Mouse (Mus musculus) embryonic facial prominence, embryonic 12.5 days (tissue): ENCODE data around the gene Il4ra. TPM values are rescaled to one million over a fixed set of nuclear protein-coding genes. Genes with fewer than 3 reads are reported as not detected.

Experiments
- ATAC-seq: fragments of 200-750 bp; cut with Nextera tagmentation; 2 replicates; pipeline ENCODE4 v1.8.0; 2017; ENCODE audit not compliant: insufficient number of reproducible peaks, insufficient read depth, low FRiP score, low TSS enrichment
- H3K27ac ChIP-seq: fragments of 300-500 bp; sonication (generic); 2 replicates; pipeline ENCODE4 v1.5.1; 2016; ENCODE audit warnings: mild to moderate bottlenecking
- H3K27me3 ChIP-seq: fragments of 300-500 bp; sonication (generic); 2 replicates; pipeline ENCODE4 v1.6.1; 2016; ENCODE audit warnings: mild to moderate bottlenecking, moderate library complexity
- H3K36me3 ChIP-seq: fragments of 300-500 bp; sonication (generic); 2 replicates; pipeline ENCODE4 v1.6.1; 2016; ENCODE audit warnings: mild to moderate bottlenecking
- H3K4me1 ChIP-seq: fragments of 300-500 bp; sonication (generic); 2 replicates; pipeline ENCODE4 v1.6.1; 2016
- H3K4me2 ChIP-seq: fragments of 300-500 bp; sonication (generic); replicated peaks from 2 replicates; pipeline ENCODE4 v1.6.1; 2016; ENCODE audit warnings: mild to moderate bottlenecking, moderate library complexity
- H3K4me3 ChIP-seq: fragments of 300-500 bp; sonication (generic); 2 replicates; pipeline ENCODE4 v1.5.1; 2016; ENCODE audit warnings: mild to moderate bottlenecking
- H3K9ac ChIP-seq: fragments of 300-500 bp; sonication (generic); 2 replicates; pipeline ENCODE4 v1.6.1; 2016; ENCODE audit warnings: mild to moderate bottlenecking, moderate library complexity
- H3K9me3 ChIP-seq: fragments of 300-500 bp; sonication (generic); 2 replicates; pipeline ENCODE4 v1.6.1; 2016; ENCODE audit warnings: mild to moderate bottlenecking, moderate library complexity
- WGBS: fragments of 180-500 bp; shearing (Covaris S2); methylation state at CpG from one replicate; pipeline ENCODE4 v1.1.7; 2016; 5-methylcytosine and 5-hydroxymethylcytosine counted together
- polyA plus RNA-seq: library from polyadenylated mRNA; unstranded; fragments of >200 nt; fragmentation: Nextera tagmentation; extraction: Ambion mirVana; gene quantifications from 2 replicates; pipeline ENCODE4 v1.2.1, GENCODE M21; 2016

Gene Il4ra
- polyA plus RNA-seq, 1 experiment from 2014 or later, result 6.3 TPM

- Histone ChIP-seq H3K4me2 (no peak overlapping the region), H3K27ac (no peak overlapping the region), H3K4me1 (no peaks in the 10 kb centered on the region), H3K9ac (no peak overlapping the region), H3K36me3 (no peaks in the 10 kb centered on the region), H3K4me3 (no peak overlapping the region), H3K27me3 (no peaks in the 10 kb centered on the region), H3K9me3 (no peaks in the 10 kb centered on the region)
- no peak for ATAC-seq
- 72% methylated on average over 6 of the region's 6 CpGs for WGBS
Observed at GRCm38 (mm10) chr7:125601280-125601670, 49.4 kb downstream of the Il4ra start.

DNA sequence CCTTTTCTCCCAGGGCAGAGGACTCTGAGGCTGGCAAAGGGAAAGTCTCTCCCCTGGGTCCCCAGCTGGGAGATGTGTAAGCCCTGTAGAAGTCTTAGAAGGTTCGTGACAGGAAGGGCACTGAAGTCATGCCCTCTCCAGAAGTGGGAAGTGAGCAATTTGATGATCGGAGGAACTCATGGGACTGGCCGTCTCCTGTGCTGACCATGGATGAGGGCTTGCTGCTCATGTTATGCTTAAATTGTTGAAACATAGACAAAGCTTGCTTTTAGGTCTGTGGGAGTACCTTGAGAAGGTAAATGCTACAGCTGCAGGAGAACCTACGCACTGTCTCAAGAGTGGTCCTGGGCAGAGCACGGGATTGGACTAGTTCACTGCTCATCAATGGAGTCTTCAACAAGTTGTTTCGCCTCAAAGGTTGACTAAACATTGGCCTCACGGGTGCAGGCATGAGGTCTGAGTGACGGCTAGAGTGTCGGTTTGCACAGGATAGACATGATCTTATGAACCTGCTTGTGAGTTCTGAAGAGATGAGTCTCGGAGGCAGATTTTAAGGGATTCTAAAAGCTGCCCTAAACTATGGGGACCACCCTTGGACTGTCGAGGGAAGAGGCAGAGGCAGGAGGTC, 50.0 kb downstream of the Il4ra start:
- Histone ChIP-seq H3K4me2 (no peak overlapping the region), H3K4me3 (no peak overlapping the region), H3K9me3 (no peaks in the 10 kb centered on the region), H3K9ac (no peak overlapping the region), H3K36me3 (no peaks in the 10 kb centered on the region), H3K4me1 (no peaks in the 10 kb centered on the region), H3K27ac (no peak overlapping the region), H3K27me3 (no peaks in the 10 kb centered on the region)
- 77% methylated on average over 11 of the region's 11 CpGs for WGBS
- ATAC-seq, result no peak

DNA sequence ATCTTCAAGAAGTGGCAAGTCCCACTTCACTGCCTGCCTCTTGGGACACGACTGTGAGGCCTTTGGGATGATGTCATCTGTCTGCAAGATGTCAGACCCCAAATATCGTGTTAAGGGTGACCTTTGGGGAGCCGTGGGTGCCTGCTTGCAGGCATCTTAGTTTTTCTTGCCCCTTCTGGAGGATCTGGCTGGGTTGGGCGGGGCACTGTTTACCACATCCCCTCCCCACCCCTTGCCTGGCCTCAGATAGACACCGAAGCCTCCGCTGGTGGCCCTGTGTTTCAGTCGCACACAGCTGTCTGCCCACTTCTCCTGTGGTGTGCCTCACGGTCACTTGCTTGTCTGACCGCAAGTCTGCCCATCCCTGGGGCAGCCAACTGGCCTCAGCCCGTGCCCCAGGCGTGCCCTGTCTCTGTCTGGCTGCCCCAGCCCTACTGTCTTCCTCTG, 51.3 kb downstream of the Il4ra start, which contains the start of gene Il21r:
Gene Il21r (plus strand): TSS at position 245 of the 447 bp plus-strand sequence.
- no peak for ATAC-seq
- H3K4me1 ChIP-seq, result no peaks in the 10 kb centered on the region

DNA sequence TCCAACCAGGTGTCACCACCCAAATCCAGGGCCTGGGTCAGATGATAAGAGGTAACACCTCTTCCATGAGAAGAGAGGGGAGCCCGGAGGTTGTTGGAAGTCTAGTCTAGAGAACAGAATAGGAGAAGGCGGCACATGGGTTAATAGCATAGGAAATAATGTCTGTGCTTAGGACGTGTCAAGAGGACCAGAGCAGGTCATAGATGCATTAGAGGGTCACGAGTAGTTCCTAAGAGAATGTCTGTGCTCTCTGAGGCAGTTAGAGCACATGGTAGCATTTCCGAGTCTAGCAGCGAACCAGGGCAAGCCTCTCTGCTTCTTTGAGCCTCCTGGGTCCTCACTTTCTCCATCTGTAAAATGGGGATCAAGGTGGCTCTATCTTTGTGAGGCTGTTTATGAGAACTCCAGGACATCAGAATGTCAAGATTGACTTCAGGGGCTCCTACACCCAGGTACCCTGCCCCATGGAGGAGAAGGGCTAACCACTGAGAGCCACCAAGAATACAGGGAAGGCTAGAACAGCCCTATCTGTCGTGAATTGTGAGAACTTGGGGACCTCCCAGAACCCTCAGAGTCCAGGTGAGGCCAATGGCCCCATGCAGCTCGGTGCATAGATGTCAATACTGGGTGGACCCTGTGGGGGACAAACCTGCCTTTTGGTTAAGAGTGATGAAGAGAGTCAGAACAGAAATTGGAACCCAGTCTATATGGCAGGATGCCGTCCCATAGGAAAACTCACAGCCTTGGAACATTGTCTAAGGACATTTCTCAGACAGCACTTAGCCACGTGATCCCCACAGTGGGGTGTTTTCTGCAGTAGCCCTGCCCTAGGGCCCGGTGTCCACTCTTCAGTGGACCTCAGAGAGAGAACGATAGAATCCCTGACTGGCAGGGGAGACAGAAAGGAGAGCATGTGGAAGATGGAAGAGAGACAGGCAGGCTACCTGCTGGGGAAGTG, 52.7 kb downstream of the Il4ra start:
- H3K9ac ChIP-seq, result no peak overlapping the region
- H3K27ac ChIP-seq, result no peak overlapping the region
- 79% methylated on average over 12 of the region's 12 CpGs for WGBS
- no peaks in the 10 kb centered on the region for H3K4me1 ChIP-seq
- H3K27me3 ChIP-seq, result no peaks in the 10 kb centered on the region
- H3K9me3 ChIP-seq, result peaks cover 3% of the 10 kb centered on the region; the same call in 1 of the 2 replicates
- H3K36me3 ChIP-seq, result no peaks in the 10 kb centered on the region
- H3K4me3 ChIP-seq, result no peak overlapping the region
- no peak overlapping the region for H3K4me2 ChIP-seq
- no peak for ATAC-seq

More for the DNA sequence above, 51.3 kb downstream of the Il4ra start, which contains the start of gene Il21r:
- H3K9ac ChIP-seq, result no peak within 1 kb of the TSS
- H3K9me3 ChIP-seq, result no peaks in the 10 kb centered on the region
- no peaks in the 10 kb centered on the region for H3K27me3 ChIP-seq
- 74% methylated on average over 11 of the region's 11 CpGs for WGBS
- H3K4me2 ChIP-seq, result no peak within 1 kb of the TSS
- no peak within 1 kb of the TSS for H3K27ac ChIP-seq
- H3K4me3 ChIP-seq, result no peak within 1 kb of the TSS
- no peaks in the 10 kb centered on the region for H3K36me3 ChIP-seq

DNA sequence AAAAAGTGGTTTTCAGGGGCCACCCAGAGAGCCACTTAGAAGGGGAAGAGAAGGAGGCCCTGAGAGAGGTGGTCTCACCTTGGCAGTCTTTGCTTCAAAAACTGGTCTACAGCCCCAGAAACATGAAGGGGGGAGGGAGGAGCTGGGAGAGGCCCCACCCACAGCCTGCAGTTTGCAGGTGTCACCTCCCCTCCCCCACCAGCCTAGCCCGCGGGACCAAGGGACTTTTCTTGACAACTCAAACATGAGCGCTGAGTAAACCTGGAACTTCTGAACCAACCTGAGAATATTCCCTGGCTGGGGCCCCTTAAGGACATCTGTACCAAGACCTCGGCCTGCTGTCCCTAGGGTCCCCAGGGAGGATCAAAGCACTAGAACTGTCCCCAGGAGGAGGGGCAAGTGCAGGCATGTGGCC, 53.8 kb downstream of the Il4ra start:
- ATAC-seq, result no peak
- Histone ChIP-seq H3K4me1 (no peaks in the 10 kb centered on the region), H3K4me2 (no peak overlapping the region), H3K4me3 (no peak overlapping the region), H3K9ac (no peak overlapping the region), H3K27me3 (no peaks in the 10 kb centered on the region), H3K9me3 (peaks cover 3% of the 10 kb centered on the region; the same call in 1 of the 2 replicates), H3K27ac (no peak overlapping the region), H3K36me3 (no peaks in the 10 kb centered on the region)
- 61% methylated on average over 4 of the region's 4 CpGs for WGBS

DNA sequence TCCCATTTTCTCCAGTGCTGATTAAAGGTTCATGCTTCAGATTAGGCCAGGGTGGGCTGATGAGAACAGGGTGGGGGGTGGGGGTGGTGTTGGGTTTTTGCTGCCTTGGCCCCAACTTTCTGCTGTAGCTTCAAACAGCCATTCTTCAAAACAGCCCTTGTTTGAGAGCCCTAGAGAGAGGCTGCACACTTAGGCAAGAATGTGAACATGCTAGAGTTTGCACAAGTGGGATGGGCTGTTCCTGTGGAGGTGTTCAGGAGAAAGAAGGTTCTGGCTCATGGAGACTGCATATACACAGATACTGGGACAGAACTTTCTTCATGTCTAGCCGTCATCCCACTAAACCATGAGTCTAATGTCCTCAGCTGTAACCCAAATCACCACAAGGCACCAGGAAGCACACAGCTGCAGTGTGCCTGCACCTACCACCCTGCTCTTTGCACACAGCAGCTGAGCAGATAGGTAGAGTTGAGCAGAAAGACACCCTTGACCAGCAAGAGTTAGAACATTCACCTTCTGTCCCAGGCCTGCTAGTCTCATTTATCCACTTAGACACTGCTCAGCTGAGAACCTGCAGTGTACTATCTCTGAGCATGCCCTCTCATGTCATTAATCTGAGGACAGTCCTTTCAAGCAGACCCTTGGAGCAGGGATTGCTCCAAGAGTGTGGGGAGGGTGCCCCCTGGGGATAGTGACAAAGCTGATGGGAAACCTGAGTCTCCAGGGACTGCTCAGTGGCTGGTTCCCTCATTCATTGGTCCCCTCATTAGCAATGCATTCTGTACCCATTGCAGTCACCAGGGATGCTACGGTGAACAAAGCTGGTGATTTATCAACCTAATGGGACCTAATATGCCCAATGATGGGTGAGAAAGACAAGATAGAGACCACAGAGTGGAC, 54.6 kb downstream of the Il4ra start:
- Histone ChIP-seq H3K27me3 (no peaks in the 10 kb centered on the region), H3K27ac (no peak overlapping the region), H3K4me2 (no peak overlapping the region), H3K9me3 (peaks cover 3% of the 10 kb centered on the region; the same call in 1 of the 2 replicates), H3K4me3 (no peak overlapping the region), H3K36me3 (no peaks in the 10 kb centered on the region), H3K4me1 (no peaks in the 10 kb centered on the region), H3K9ac (no peak overlapping the region)
- WGBS, result 76% methylated on average over 2 of the region's 2 CpGs
- ATAC-seq, result no peak

GRCm38 (mm10) chr7:125607384-125608182, 55.7 kb downstream of the Il4ra start:
- ATAC-seq, result no peak
- Histone ChIP-seq H3K36me3 (no peaks in the 10 kb centered on the region), H3K4me3 (no peak overlapping the region), H3K27me3 (no peaks in the 10 kb centered on the region), H3K9me3 (peaks cover 3% of the 10 kb centered on the region; the same call in 1 of the 2 replicates), H3K4me2 (no peak overlapping the region), H3K27ac (no peak overlapping the region), H3K9ac (no peak overlapping the region), H3K4me1 (no peaks in the 10 kb centered on the region)
- 67% methylated on average over 6 of the region's 6 CpGs for WGBS

GRCm38 (mm10) chr7:125608183-125608688, 56.3 kb downstream of the Il4ra start:
- Histone ChIP-seq H3K4me3 (no peak overlapping the region), H3K4me2 (no peak overlapping the region), H3K9ac (no peak overlapping the region), H3K27ac (no peak overlapping the region), H3K4me1 (no peaks in the 10 kb centered on the region), H3K27me3 (no peaks in the 10 kb centered on the region), H3K36me3 (no peaks in the 10 kb centered on the region), H3K9me3 (peaks cover 3% of the 10 kb centered on the region; the same call in 1 of the 2 replicates)
- WGBS, result 90% methylated on average over 4 of the region's 4 CpGs
- ATAC-seq, result no peak

DNA sequence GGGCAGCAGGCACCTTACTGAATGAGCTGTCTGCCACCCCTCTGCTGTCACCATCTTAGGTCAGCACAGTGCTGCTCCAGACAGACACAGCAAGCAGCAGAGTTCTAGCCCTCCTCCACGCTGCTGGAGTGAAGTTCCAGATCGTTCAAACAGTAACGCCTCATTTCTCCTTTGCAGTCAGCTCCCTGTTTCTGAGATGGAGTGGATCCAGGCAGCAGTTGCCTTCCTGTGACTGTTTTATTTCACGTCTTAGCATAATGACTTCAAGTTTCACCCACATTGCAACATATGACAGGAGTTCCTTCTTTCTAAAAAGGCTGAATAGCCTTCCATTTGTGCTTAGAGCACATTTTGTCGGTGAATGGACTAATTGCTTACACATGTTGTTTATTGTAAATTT, 61.7 kb downstream of the Il4ra start:
- ATAC-seq, result no peak

DNA sequence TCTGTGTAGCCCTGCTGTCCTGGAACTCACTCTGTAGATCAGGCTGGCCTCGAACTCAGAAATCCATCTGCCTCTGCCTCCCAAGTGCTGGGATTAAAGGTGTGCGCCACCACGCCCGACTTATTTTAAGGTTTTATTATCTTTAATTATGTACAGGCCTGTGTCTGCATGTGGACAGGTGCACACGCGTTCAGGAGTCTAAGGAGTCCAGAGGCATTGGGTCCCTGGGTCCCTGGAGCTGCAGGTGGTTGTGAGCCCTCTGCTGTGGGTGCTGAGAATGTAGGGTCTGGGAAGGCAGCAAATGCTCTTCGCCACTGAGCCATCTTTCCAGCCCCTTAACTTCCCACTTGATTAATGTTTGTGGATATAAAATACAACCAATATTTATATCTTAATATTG, 63.5 kb downstream of the Il4ra start:
- no peak overlapping the region for H3K27ac ChIP-seq
- H3K9me3 ChIP-seq, result no peaks in the 10 kb centered on the region
- H3K4me1 ChIP-seq, result no peaks in the 10 kb centered on the region
- no peak overlapping the region for H3K9ac ChIP-seq
- no peaks in the 10 kb centered on the region for H3K27me3 ChIP-seq
- no peak overlapping the region for H3K4me3 ChIP-seq
- 89% methylated on average over 7 of the region's 7 CpGs for WGBS
- no peak for ATAC-seq
- no peaks in the 10 kb centered on the region for H3K36me3 ChIP-seq
- H3K4me2 ChIP-seq, result no peak overlapping the region

More for the DNA sequence above, 61.7 kb downstream of the Il4ra start:
- no peaks in the 10 kb centered on the region for H3K4me1 ChIP-seq
- H3K27me3 ChIP-seq, result no peaks in the 10 kb centered on the region
- peaks cover 3% of the 10 kb centered on the region; the same call in 1 of the 2 replicates for H3K9me3 ChIP-seq
- H3K36me3 ChIP-seq, result no peaks in the 10 kb centered on the region
- H3K27ac ChIP-seq, result no peak overlapping the region
- 79% methylated on average over 5 of the region's 5 CpGs for WGBS
- no peak overlapping the region for H3K9ac ChIP-seq
- no peak overlapping the region for H3K4me3 ChIP-seq
- no peak overlapping the region for H3K4me2 ChIP-seq
